Mouse (Mus musculus) liver, embryonic 15.5 days (tissue): ENCODE data around the gene Abca7. TPM values are rescaled to one million over a fixed set of nuclear protein-coding genes. Genes with fewer than 3 reads are reported as not detected.

Experiments used
- ATAC-seq: fragments of 200-750 bp; cut with Nextera tagmentation; 2 replicates; pipeline ENCODE4 v1.8.0; 2017; ENCODE audit warnings: moderate number of reproducible peaks, mild to moderate bottlenecking, moderate library complexity; ENCODE audit not compliant: insufficient read depth
- H3K27ac ChIP-seq: fragments of 300-500 bp; sonication (generic); replicated peaks from 2 replicates; pipeline ENCODE4 v1.5.1; 2015; ENCODE audit warnings: mild to moderate bottlenecking, inconsistent platforms
- H3K27me3 ChIP-seq: fragments of 300-500 bp; sonication (generic); 2 replicates; pipeline ENCODE4 v1.6.1; 2015; ENCODE audit warnings: mild to moderate bottlenecking, inconsistent platforms
- H3K36me3 ChIP-seq: fragments of 300-500 bp; sonication (generic); replicated peaks from 2 replicates; pipeline ENCODE4 v1.6.1; 2015; ENCODE audit warnings: moderate library complexity, mild to moderate bottlenecking, inconsistent platforms
- H3K4me1 ChIP-seq: fragments of 300-500 bp; sonication (generic); replicated peaks from 2 replicates; pipeline ENCODE4 v1.6.1; 2015; ENCODE audit warnings: inconsistent platforms
- H3K4me2 ChIP-seq: fragments of 300-500 bp; sonication (generic); 2 replicates; pipeline ENCODE4 v1.6.1; 2015; ENCODE audit warnings: moderate library complexity, mild to moderate bottlenecking, inconsistent platforms
- H3K4me3 ChIP-seq: fragments of 300-500 bp; sonication (generic); replicated peaks from 2 replicates; pipeline ENCODE4 v1.5.1; 2015; ENCODE audit warnings: mild to moderate bottlenecking, inconsistent platforms
- H3K9ac ChIP-seq: fragments of 300-500 bp; sonication (generic); 2 replicates; pipeline ENCODE4 v1.6.1; 2015; ENCODE audit warnings: moderate library complexity, mild to moderate bottlenecking, inconsistent platforms
- H3K9me3 ChIP-seq: fragments of 300-500 bp; sonication (generic); replicated peaks from 2 replicates; pipeline ENCODE4 v1.6.1; 2016; ENCODE audit warnings: inconsistent platforms
- WGBS: fragments of 180-500 bp; shearing (Covaris S2); methylation state at CpG from one replicate; pipeline ENCODE4 v1.1.7; 2015; ENCODE audit warnings: mixed read lengths; ENCODE audit not compliant: insufficient replicate concordance; 5-methylcytosine and 5-hydroxymethylcytosine counted together
- polyA plus RNA-seq: library from polyadenylated mRNA; unstranded; fragments of >200 nt; fragmentation: Nextera tagmentation; extraction: Ambion mirVana; gene quantifications from 2 replicates; pipeline ENCODE4 v1.2.1, GENCODE M21; 2015

Gene Abca7
- polyA plus RNA-seq, 1 experiment from 2014 or later, result 7.5 TPM

- no peak for ATAC-seq
- H3K4me3 ChIP-seq, result no peak overlapping the region
- WGBS, result 53% methylated on average over 28 of the region's 28 CpGs
- H3K36me3 ChIP-seq, result peaks cover 61% of the 10 kb centered on the region
- H3K9me3 ChIP-seq, result peaks cover 12% of the 10 kb centered on the region
- no peak overlapping the region for H3K9ac ChIP-seq
- H3K4me2 ChIP-seq, result no peak overlapping the region
- peaks cover 15% of the 10 kb centered on the region for H3K27me3 ChIP-seq
- peaks cover 51% of the 10 kb centered on the region for H3K4me1 ChIP-seq
- H3K27ac ChIP-seq, result 0 out of 2 replicates have a peak overlapping the region, but pooled peaks have one; percentile 14
These were observed 18.4 kb downstream of the Abca7 start for GRCm38 (mm10) chr10:80014484-80015290.

- peaks cover 6% of the 10 kb centered on the region for H3K9me3 ChIP-seq
- H3K27me3 ChIP-seq, result peaks cover 15% of the 10 kb centered on the region
- 82% methylated on average over 10 of the region's 10 CpGs for WGBS
- 0 out of 2 replicates have a peak overlapping the region, but pooled peaks have one; percentile 77 for H3K4me2 ChIP-seq
- peaks cover 53% of the 10 kb centered on the region for H3K36me3 ChIP-seq
- peak overlapping the region; percentile 84 for H3K27ac ChIP-seq
- H3K4me3 ChIP-seq, result no peak overlapping the region
- peaks cover 59% of the 10 kb centered on the region for H3K4me1 ChIP-seq
- H3K9ac ChIP-seq, result no peak overlapping the region
- ATAC-seq, result no peak
These were observed 19.3 kb downstream of the Abca7 start for GRCm38 (mm10) chr10:80015583-80015982.

GRCm38 (mm10) chr10:80016511-80016910 is 20.2 kb downstream of the Abca7 start, which contains the start of gene Arhgap45:
Gene Arhgap45, plus strand, starts transcription at chr10:80016653.
- peak within 1 kb of the TSS; percentile 84 for H3K27ac ChIP-seq
- H3K4me1 ChIP-seq, result peaks cover 63% of the 10 kb centered on the region
- H3K36me3 ChIP-seq, result peaks cover 53% of the 10 kb centered on the region
- H3K4me2 ChIP-seq, result peak within 1 kb of the TSS; percentile 77
- H3K9me3 ChIP-seq, result no peaks in the 10 kb centered on the region
- WGBS, result 13% methylated on average over 11 of the region's 11 CpGs
- peak; percentile 68 for ATAC-seq
- peak within 1 kb of the TSS; percentile 57 for H3K9ac ChIP-seq
- peaks cover 15% of the 10 kb centered on the region for H3K27me3 ChIP-seq
- peak within 1 kb of the TSS; percentile 61 for H3K4me3 ChIP-seq

GRCm38 (mm10) chr10:80016931-80017330 is 20.6 kb downstream of the Abca7 start:
- WGBS, result 17% methylated on average over 10 of the region's 10 CpGs
- Histone ChIP-seq H3K27ac (peak overlapping the region; percentile 84), H3K36me3 (peaks cover 53% of the 10 kb centered on the region), H3K27me3 (peaks cover 15% of the 10 kb centered on the region), H3K4me3 (peak overlapping the region; percentile 61), H3K4me1 (peaks cover 63% of the 10 kb centered on the region), H3K9me3 (no peaks in the 10 kb centered on the region), H3K9ac (peak overlapping the region; percentile 57), H3K4me2 (peak overlapping the region; percentile 77)
- peak; percentile 19 for ATAC-seq

- Histone ChIP-seq H3K4me3 (peak overlapping the region; percentile 61), H3K4me2 (peak overlapping the region; percentile 77), H3K27me3 (peaks cover 15% of the 10 kb centered on the region), H3K36me3 (peaks cover 53% of the 10 kb centered on the region), H3K4me1 (peaks cover 63% of the 10 kb centered on the region), H3K9me3 (no peaks in the 10 kb centered on the region), H3K9ac (peak overlapping the region; percentile 57), H3K27ac (peak overlapping the region; percentile 84)
- peak; percentile 45 for ATAC-seq
- WGBS, result 10% methylated on average over 3 of the region's 3 CpGs
These were observed 21.1 kb downstream of the Abca7 start for GRCm38 (mm10) chr10:80017361-80017760.

DNA sequence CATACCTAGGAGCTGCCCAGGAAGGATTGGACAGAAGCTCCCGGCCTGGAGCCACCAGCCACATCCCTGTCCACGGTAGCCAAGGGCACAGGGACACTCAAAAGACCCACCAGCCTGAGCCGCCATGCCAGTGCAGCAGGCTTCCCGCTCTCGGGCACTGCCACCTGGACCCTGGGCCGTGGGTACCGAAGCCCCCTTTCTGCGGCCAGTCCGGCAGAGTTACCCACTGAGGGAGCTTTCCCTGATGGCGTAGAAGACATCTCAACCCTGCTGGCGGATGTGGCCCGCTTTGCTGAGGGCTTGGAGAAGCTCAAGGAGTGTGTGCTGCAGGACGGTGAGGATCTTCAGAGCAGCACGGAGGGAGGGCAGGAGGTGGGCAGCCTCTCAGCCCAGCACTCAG is 21.5 kb downstream of the Abca7 start:
- Histone ChIP-seq H3K9me3 (no peaks in the 10 kb centered on the region), H3K4me3 (peak overlapping the region; percentile 61), H3K36me3 (peaks cover 51% of the 10 kb centered on the region), H3K27ac (peak overlapping the region; percentile 84), H3K9ac (peak overlapping the region; percentile 57), H3K4me2 (peak overlapping the region; percentile 77), H3K27me3 (peaks cover 15% of the 10 kb centered on the region), H3K4me1 (peaks cover 63% of the 10 kb centered on the region)
- ATAC-seq, result no peak
- 24% methylated on average over 14 of the region's 14 CpGs for WGBS

DNA sequence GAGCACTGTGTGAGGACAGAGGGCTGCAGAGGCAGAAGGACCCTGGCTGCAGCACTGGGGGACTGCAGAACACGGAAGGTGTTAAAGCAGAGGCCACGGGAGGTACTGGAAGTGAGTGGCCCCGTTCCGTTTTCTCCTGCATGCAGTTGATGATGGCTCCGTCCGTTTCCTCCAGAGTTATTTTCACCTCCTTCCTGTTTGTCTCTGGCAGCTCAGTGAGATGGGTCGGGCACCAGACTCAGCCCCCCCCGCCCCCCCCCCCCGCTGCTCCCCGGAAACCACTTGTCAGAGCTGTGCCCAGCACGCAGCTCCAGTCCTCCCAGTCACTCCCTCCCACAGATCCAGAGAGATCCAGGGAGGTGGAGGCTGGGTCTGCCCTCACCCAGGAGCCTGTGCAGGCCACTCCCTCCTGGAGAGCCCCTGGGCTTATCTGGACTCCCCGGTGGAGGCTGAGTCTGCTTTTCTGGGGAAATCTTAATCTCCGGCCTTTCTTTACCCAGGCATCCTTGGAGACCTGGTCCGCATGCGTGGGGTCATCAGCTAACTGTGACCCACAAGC is 22.5 kb downstream of the Abca7 start:
- H3K27me3 ChIP-seq, result peaks cover 11% of the 10 kb centered on the region
- peak overlapping the region; percentile 15; the same call in 1 of the 2 replicates for H3K9ac ChIP-seq
- H3K4me1 ChIP-seq, result peaks cover 68% of the 10 kb centered on the region
- no peaks in the 10 kb centered on the region for H3K9me3 ChIP-seq
- peak overlapping the region; percentile 81 for H3K27ac ChIP-seq
- peaks cover 44% of the 10 kb centered on the region for H3K36me3 ChIP-seq
- H3K4me3 ChIP-seq, result peak overlapping the region; percentile 42
- H3K4me2 ChIP-seq, result peak overlapping the region; percentile 77
- ATAC-seq, result peak; percentile 57
- WGBS, result 3% methylated on average over 15 of the region's 15 CpGs

GRCm38 (mm10) chr10:80019471-80020131 is 23.3 kb downstream of the Abca7 start:
- H3K9me3 ChIP-seq, result no peaks in the 10 kb centered on the region
- ATAC-seq, result 0 out of 2 replicates have a peak, but pooled peaks have one; percentile 23
- H3K4me2 ChIP-seq, result peak overlapping the region; percentile 77
- peaks cover 69% of the 10 kb centered on the region for H3K4me1 ChIP-seq
- H3K27ac ChIP-seq, result peak overlapping the region; percentile 81
- 0 out of 2 replicates have a peak, but pooled peaks cover 3% of the 10 kb centered on the region for H3K27me3 ChIP-seq
- H3K9ac ChIP-seq, result 0 out of 2 replicates have a peak overlapping the region, but pooled peaks have one; percentile 15
- WGBS, result 58% methylated on average over 20 of the region's 20 CpGs
- H3K36me3 ChIP-seq, result peaks cover 37% of the 10 kb centered on the region
- H3K4me3 ChIP-seq, result peak overlapping the region; percentile 42

- peaks cover 71% of the 10 kb centered on the region for H3K4me1 ChIP-seq
These were observed 23.9 kb downstream of the Abca7 start for GRCm38 (mm10) chr10:80020191-80020590.

GRCm38 (mm10) chr10:80020603-80021319 is 24.5 kb downstream of the Abca7 start:
- 83% methylated on average over 18 of the region's 18 CpGs for WGBS
- Histone ChIP-seq H3K9ac (no peak overlapping the region), H3K4me1 (peaks cover 75% of the 10 kb centered on the region)

More at GRCm38 (mm10) chr10:80020191-80020590, 23.9 kb downstream of the Abca7 start:
- Histone ChIP-seq H3K27ac (no peak overlapping the region; the same call in 1 of the 2 replicates), H3K36me3 (peaks cover 31% of the 10 kb centered on the region), H3K4me3 (no peak overlapping the region), H3K9ac (no peak overlapping the region), H3K27me3 (no peaks in the 10 kb centered on the region), H3K4me2 (no peak overlapping the region), H3K9me3 (no peaks in the 10 kb centered on the region)
- WGBS, result 77% methylated on average over 11 of the region's 11 CpGs
- no peak for ATAC-seq

More at GRCm38 (mm10) chr10:80020603-80021319, 24.5 kb downstream of the Abca7 start:
- Histone ChIP-seq H3K36me3 (peaks cover 26% of the 10 kb centered on the region), H3K4me2 (no peak overlapping the region), H3K27me3 (no peaks in the 10 kb centered on the region), H3K27ac (no peak overlapping the region), H3K9me3 (no peaks in the 10 kb centered on the region), H3K4me3 (no peak overlapping the region)
- no peak for ATAC-seq
